Mouse (Mus musculus) hindbrain, embryonic 12.5 days (tissue): ENCODE data around the gene Tbc1d8. TPM values are rescaled to one million over a fixed set of nuclear protein-coding genes. Genes with fewer than 3 reads are reported as not detected.

ENCODE experiments used
- ATAC-seq: fragments of 200-750 bp; cut with Nextera tagmentation; 2 replicates; pipeline ENCODE4 v1.8.0; 2017; ENCODE audit warnings: moderate TSS enrichment; ENCODE audit not compliant: low FRiP score
- H3K27ac ChIP-seq: fragments of 300-500 bp; sonication (generic); 2 replicates; pipeline ENCODE4 v1.5.1; 2016; ENCODE audit warnings: mild to moderate bottlenecking
- H3K27me3 ChIP-seq: fragments of 300-500 bp; sonication (generic); 2 replicates; pipeline ENCODE4 v1.6.1; 2016; ENCODE audit warnings: mild to moderate bottlenecking
- H3K36me3 ChIP-seq: fragments of 300-500 bp; sonication (generic); 2 replicates; pipeline ENCODE4 v1.6.1; 2016; ENCODE audit warnings: mild to moderate bottlenecking
- H3K4me1 ChIP-seq: fragments of 300-500 bp; sonication (generic); 2 replicates; pipeline ENCODE4 v1.6.1; 2016
- H3K4me2 ChIP-seq: fragments of 300-500 bp; sonication (generic); replicated peaks from 2 replicates; pipeline ENCODE4 v1.6.1; 2016; ENCODE audit warnings: mild to moderate bottlenecking
- H3K4me3 ChIP-seq: fragments of 300-500 bp; sonication (generic); 2 replicates; pipeline ENCODE4 v1.5.1; 2016; ENCODE audit warnings: mild to moderate bottlenecking
- H3K9ac ChIP-seq: fragments of 300-500 bp; sonication (generic); 2 replicates; pipeline ENCODE4 v1.6.1; 2016; ENCODE audit warnings: mild to moderate bottlenecking, moderate library complexity
- H3K9me3 ChIP-seq: fragments of 300-500 bp; sonication (generic); replicated peaks from 2 replicates; pipeline ENCODE4 v1.6.1; 2016; ENCODE audit warnings: mild to moderate bottlenecking
- WGBS: fragments of 180-500 bp; shearing (Covaris S2); methylation state at CpG from one replicate; pipeline ENCODE4 v1.1.7; 2016; 5-methylcytosine and 5-hydroxymethylcytosine counted together
- polyA plus RNA-seq: library from polyadenylated mRNA; unstranded; fragments of >200 nt; fragmentation: Nextera tagmentation; extraction: Ambion mirVana; gene quantifications from 2 replicates; pipeline ENCODE4 v1.2.1, GENCODE M21; 2016

Gene Tbc1d8
- polyA plus RNA-seq, 1 experiment from 2014 or later = 8.6 TPM

GRCm38 (mm10) chr1:39434264-39434663 lies 44.3 kb downstream of the Tbc1d8 start:
- no peaks in the 10 kb centered on the region for H3K4me1 ChIP-seq
- no peak overlapping the region for H3K27ac ChIP-seq
- H3K36me3 ChIP-seq = no peaks in the 10 kb centered on the region
- H3K9ac ChIP-seq = no peak overlapping the region
- no peak overlapping the region for H3K4me2 ChIP-seq
- no peak for ATAC-seq
- no peaks in the 10 kb centered on the region for H3K27me3 ChIP-seq
- H3K9me3 ChIP-seq = no peaks in the 10 kb centered on the region
- 88% methylated on average over 6 of the region's 6 CpGs for WGBS
- no peak overlapping the region for H3K4me3 ChIP-seq

GRCm38 (mm10) chr1:39430020-39430419 lies 48.5 kb downstream of the Tbc1d8 start:
- Histone ChIP-seq H3K9me3 (no peaks in the 10 kb centered on the region), H3K36me3 (no peaks in the 10 kb centered on the region), H3K4me2 (no peak overlapping the region), H3K4me1 (no peaks in the 10 kb centered on the region), H3K4me3 (no peak overlapping the region), H3K27me3 (no peaks in the 10 kb centered on the region), H3K9ac (no peak overlapping the region), H3K27ac (0 out of 2 replicates have a peak overlapping the region, but pooled peaks have one; percentile 40)
- no peak for ATAC-seq
- 76% methylated on average over 9 of the region's 9 CpGs for WGBS

- Histone ChIP-seq H3K36me3 (no peaks in the 10 kb centered on the region), H3K4me1 (no peaks in the 10 kb centered on the region), H3K4me2 (no peak overlapping the region), H3K27ac (no peak overlapping the region), H3K9ac (no peak overlapping the region), H3K9me3 (no peaks in the 10 kb centered on the region), H3K4me3 (no peak overlapping the region), H3K27me3 (no peaks in the 10 kb centered on the region)
- WGBS = 93% methylated on average over 5 of the region's 5 CpGs
- ATAC-seq = no peak
Observed at GRCm38 (mm10) chr1:39429015-39429414, 49.5 kb downstream of the Tbc1d8 start.

- WGBS = 75% methylated on average over 4 of the region's 4 CpGs
- no peaks in the 10 kb centered on the region for H3K9me3 ChIP-seq
- H3K4me2 ChIP-seq = no peak overlapping the region
- H3K27ac ChIP-seq = no peak overlapping the region
- no peak for ATAC-seq
- no peak overlapping the region for H3K4me3 ChIP-seq
- H3K36me3 ChIP-seq = no peaks in the 10 kb centered on the region
- no peaks in the 10 kb centered on the region for H3K4me1 ChIP-seq
- no peaks in the 10 kb centered on the region for H3K27me3 ChIP-seq
- H3K9ac ChIP-seq = no peak overlapping the region
Observed at GRCm38 (mm10) chr1:39428280-39428679, 50.3 kb downstream of the Tbc1d8 start.

- 88% methylated on average over 9 of the region's 9 CpGs for WGBS
- Histone ChIP-seq H3K27me3 (no peaks in the 10 kb centered on the region), H3K27ac (no peak overlapping the region)
Observed at GRCm38 (mm10) chr1:39425497-39425896, 53.1 kb downstream of the Tbc1d8 start.

GRCm38 (mm10) chr1:39420987-39421386 lies 57.6 kb downstream of the Tbc1d8 start:
- no peaks in the 10 kb centered on the region for H3K36me3 ChIP-seq
- peaks cover 5% of the 10 kb centered on the region for H3K4me1 ChIP-seq
- WGBS = 93% methylated on average over 6 of the region's 6 CpGs
- H3K9me3 ChIP-seq = no peaks in the 10 kb centered on the region
- no peak overlapping the region for H3K27ac ChIP-seq
- no peak overlapping the region for H3K9ac ChIP-seq
- ATAC-seq = no peak
- H3K4me2 ChIP-seq = no peak overlapping the region
- no peak overlapping the region for H3K4me3 ChIP-seq
- H3K27me3 ChIP-seq = no peaks in the 10 kb centered on the region

More at GRCm38 (mm10) chr1:39425497-39425896, 53.1 kb downstream of the Tbc1d8 start:
- no peak overlapping the region for H3K9ac ChIP-seq
- H3K9me3 ChIP-seq = no peaks in the 10 kb centered on the region
- H3K4me1 ChIP-seq = no peaks in the 10 kb centered on the region
- ATAC-seq = no peak
- H3K4me3 ChIP-seq = no peak overlapping the region
- no peaks in the 10 kb centered on the region for H3K36me3 ChIP-seq
- H3K4me2 ChIP-seq = no peak overlapping the region

- ATAC-seq = no peak
- 83% methylated on average over 9 of the region's 9 CpGs for WGBS
- Histone ChIP-seq H3K9ac (no peak overlapping the region), H3K4me2 (no peak overlapping the region), H3K4me1 (peaks cover 5% of the 10 kb centered on the region), H3K4me3 (no peak overlapping the region), H3K27me3 (no peaks in the 10 kb centered on the region), H3K27ac (no peak overlapping the region), H3K36me3 (no peaks in the 10 kb centered on the region), H3K9me3 (peaks cover 3% of the 10 kb centered on the region; the same call in 1 of the 2 replicates)
Observed at GRCm38 (mm10) chr1:39418852-39419251, 59.7 kb downstream of the Tbc1d8 start.

GRCm38 (mm10) chr1:39417817-39418216 lies 60.7 kb downstream of the Tbc1d8 start:
- no peak overlapping the region for H3K27ac ChIP-seq
- ATAC-seq = no peak
- 41% methylated on average over 12 of the region's 12 CpGs for WGBS

GRCm38 (mm10) chr1:39410085-39410821 lies 68.3 kb downstream of the Tbc1d8 start:
- no peak for ATAC-seq
- H3K4me1 ChIP-seq = peaks cover 3% of the 10 kb centered on the region; the same call in 1 of the 2 replicates
- H3K4me3 ChIP-seq = no peak overlapping the region
- WGBS = 79% methylated on average over 19 of the region's 19 CpGs
- peaks cover 3% of the 10 kb centered on the region; the same call in 1 of the 2 replicates for H3K9me3 ChIP-seq
- no peaks in the 10 kb centered on the region for H3K36me3 ChIP-seq
- no peak overlapping the region for H3K9ac ChIP-seq
- H3K27me3 ChIP-seq = no peaks in the 10 kb centered on the region
- no peak overlapping the region for H3K27ac ChIP-seq
- H3K4me2 ChIP-seq = no peak overlapping the region

More at GRCm38 (mm10) chr1:39417817-39418216, 60.7 kb downstream of the Tbc1d8 start:
- H3K27me3 ChIP-seq = no peaks in the 10 kb centered on the region
- no peak overlapping the region for H3K9ac ChIP-seq
- no peak overlapping the region for H3K4me2 ChIP-seq
- peaks cover 5% of the 10 kb centered on the region for H3K4me1 ChIP-seq
- no peak overlapping the region for H3K4me3 ChIP-seq
- H3K36me3 ChIP-seq = no peaks in the 10 kb centered on the region
- peaks cover 3% of the 10 kb centered on the region; the same call in 1 of the 2 replicates for H3K9me3 ChIP-seq

GRCm38 (mm10) chr1:39408668-39409067 lies 69.9 kb downstream of the Tbc1d8 start:
- 70% methylated on average over 7 of the region's 7 CpGs for WGBS
- Histone ChIP-seq H3K36me3 (no peaks in the 10 kb centered on the region), H3K27ac (no peak overlapping the region), H3K9ac (no peak overlapping the region), H3K4me2 (no peak overlapping the region), H3K4me1 (peaks cover 3% of the 10 kb centered on the region; the same call in 1 of the 2 replicates), H3K4me3 (no peak overlapping the region), H3K27me3 (no peaks in the 10 kb centered on the region), H3K9me3 (no peaks in the 10 kb centered on the region)
- no peak for ATAC-seq

- no peaks in the 10 kb centered on the region for H3K36me3 ChIP-seq
- 90% methylated on average over 6 of the region's 6 CpGs for WGBS
- no peaks in the 10 kb centered on the region for H3K27me3 ChIP-seq
- no peak overlapping the region for H3K27ac ChIP-seq
- no peak overlapping the region for H3K4me3 ChIP-seq
- H3K4me1 ChIP-seq = peaks cover 3% of the 10 kb centered on the region; the same call in 1 of the 2 replicates
- H3K4me2 ChIP-seq = no peak overlapping the region
- no peaks in the 10 kb centered on the region for H3K9me3 ChIP-seq
- H3K9ac ChIP-seq = no peak overlapping the region
- no peak for ATAC-seq
Observed at GRCm38 (mm10) chr1:39408123-39408522, 70.4 kb downstream of the Tbc1d8 start.

- H3K27me3 ChIP-seq = no peaks in the 10 kb centered on the region
- no peak overlapping the region for H3K4me2 ChIP-seq
- WGBS = 80% methylated on average over 4 of the region's 4 CpGs
- no peak for ATAC-seq
- H3K4me3 ChIP-seq = no peak overlapping the region
- no peak overlapping the region for H3K27ac ChIP-seq
- no peaks in the 10 kb centered on the region for H3K9me3 ChIP-seq
- peaks cover 3% of the 10 kb centered on the region; the same call in 1 of the 2 replicates for H3K4me1 ChIP-seq
- H3K36me3 ChIP-seq = no peaks in the 10 kb centered on the region
- H3K9ac ChIP-seq = no peak overlapping the region
Observed at GRCm38 (mm10) chr1:39407108-39407507, 71.4 kb downstream of the Tbc1d8 start.

- Histone ChIP-seq H3K27ac (no peak overlapping the region), H3K9ac (no peak overlapping the region), H3K36me3 (0 out of 2 replicates have a peak, but pooled peaks cover 3% of the 10 kb centered on the region), H3K27me3 (no peaks in the 10 kb centered on the region), H3K9me3 (no peaks in the 10 kb centered on the region; the same call in 1 of the 2 replicates), H3K4me2 (no peak overlapping the region), H3K4me1 (no peaks in the 10 kb centered on the region), H3K4me3 (no peak overlapping the region)
- no peak for ATAC-seq
- 93% methylated on average over 3 of the region's 3 CpGs for WGBS
Observed at GRCm38 (mm10) chr1:39400173-39400572, 78.4 kb downstream of the Tbc1d8 start.
